Mouse (Mus musculus) bone marrow macrophage, adult 2 months (primary cell): ENCODE measurements at regions not wholly inside any gene's neighbourhood (a gene's known extent, or its start where the extent isn't known, plus 50 kb on each side); places are given as distances from the start of the nearest gene placed in this dataset.

Experiments
- CTCF ChIP-seq: IDR thresholded peaks from 2 replicates; pipeline ENCODE4 v1.5.1; 2012; ENCODE audit warnings: low read depth, mild to moderate bottlenecking, low read length, moderate library complexity
- POLR2A ChIP-seq: IDR thresholded peaks from 2 replicates; pipeline ENCODE4 v1.6.1; 2012; ENCODE audit warnings: mild to moderate bottlenecking, low read depth, low read length, borderline replicate concordance

- no peak for TF ChIP-seq POLR2A
- TF ChIP-seq CTCF, result no peak
Measured at GRCm38 (mm10) chr14:24982489-24982888, 476.5 kb upstream of the Zmiz1 start.
